Mouse (Mus musculus) G1E (cell line): ENCODE results near the gene Aff3.

Source experiments
- CTCF ChIP-seq: IDR thresholded peaks from 2 replicates; pipeline ENCODE4 v1.5.1; 2012; ENCODE audit warnings: low read depth, low read length, inconsistent platforms, mixed read lengths
- GATA1 ChIP-seq: IDR thresholded peaks from 2 replicates; pipeline ENCODE4 v1.6.1; 2012; ENCODE audit warnings: borderline replicate concordance, low read length, inconsistent platforms, mixed read lengths
- POLR2AphosphoS5 ChIP-seq: IDR thresholded peaks from 2 replicates; pipeline ENCODE4 v1.6.1; 2012; ENCODE audit warnings: low read depth, low read length, inconsistent platforms; ENCODE audit not compliant: insufficient replicate concordance
- TAL1 ChIP-seq: conservative IDR thresholded peaks from 2 replicates; pipeline ENCODE4 v1.6.1; 2012; ENCODE audit warnings: low read depth, low read length, inconsistent platforms, mixed read lengths

DNA sequence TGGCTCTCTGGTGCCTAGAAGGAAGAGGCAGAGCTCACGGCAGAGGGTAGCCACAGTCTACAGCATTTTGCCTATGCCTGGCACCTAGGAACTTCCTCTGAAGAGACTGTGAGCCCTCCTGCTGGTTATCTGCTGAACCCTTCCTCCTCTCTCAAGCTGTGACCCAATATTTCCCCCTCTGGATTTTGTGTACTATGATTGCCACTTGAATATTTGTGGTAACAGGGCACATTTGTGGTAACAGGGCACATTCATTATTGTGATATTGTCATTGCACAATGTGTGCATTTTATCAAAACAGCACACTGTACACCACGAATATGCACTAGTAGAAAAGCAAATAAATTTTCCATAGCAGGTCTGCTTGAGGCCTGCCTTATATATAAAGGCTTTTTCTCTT lies 223.0 kb downstream of the Aff3 start:
- TF ChIP-seq CTCF: no peak
- no peak for TF ChIP-seq GATA1
- no peak for TF ChIP-seq POLR2AphosphoS5
- no peak for TF ChIP-seq TAL1
